Mouse (Mus musculus) midbrain, embryonic 15.5 days (tissue): Measurements from ENCODE around the gene 2610318N02Rik. TPM values are rescaled to one million over a fixed set of nuclear protein-coding genes. Genes with fewer than 3 reads are reported as not detected.

ENCODE experiments used
- ATAC-seq: fragments of 200-750 bp; cut with Nextera tagmentation; replicated peaks from 2 replicates; pipeline ENCODE4 v1.8.0; 2017; ENCODE audit warnings: moderate TSS enrichment
- H3K27ac ChIP-seq: fragments of 300-500 bp; sonication (generic); 2 replicates; pipeline ENCODE4 v1.5.1; 2015; ENCODE audit warnings: mild to moderate bottlenecking, inconsistent platforms
- H3K27me3 ChIP-seq: fragments of 300-500 bp; sonication (generic); replicated peaks from 2 replicates; pipeline ENCODE4 v1.6.1; 2015; ENCODE audit warnings: inconsistent platforms
- H3K36me3 ChIP-seq: fragments of 300-500 bp; sonication (generic); replicated peaks from 2 replicates; pipeline ENCODE4 v1.6.1; 2015; ENCODE audit warnings: inconsistent platforms
- H3K4me1 ChIP-seq: fragments of 300-500 bp; sonication (generic); 2 replicates; pipeline ENCODE4 v1.6.1; 2015; ENCODE audit warnings: inconsistent platforms
- H3K4me2 ChIP-seq: fragments of 300-500 bp; sonication (generic); 2 replicates; pipeline ENCODE4 v1.6.1; 2015; ENCODE audit warnings: inconsistent platforms, mild to moderate bottlenecking, moderate library complexity
- H3K4me3 ChIP-seq: fragments of 300-500 bp; sonication (generic); 2 replicates; pipeline ENCODE4 v1.5.1; 2015; ENCODE audit warnings: mild to moderate bottlenecking, inconsistent platforms
- H3K9ac ChIP-seq: fragments of 300-500 bp; sonication (generic); 2 replicates; pipeline ENCODE4 v1.6.1; 2015; ENCODE audit warnings: mild to moderate bottlenecking, inconsistent platforms
- H3K9me3 ChIP-seq: fragments of 300-500 bp; sonication (generic); 2 replicates; pipeline ENCODE4 v1.6.1; 2016; ENCODE audit warnings: inconsistent platforms
- WGBS: fragments of 180-500 bp; shearing (Covaris S2); methylation state at CpG from one replicate; pipeline ENCODE4 v1.1.7; 2015; ENCODE audit warnings: mixed read lengths; 5-methylcytosine and 5-hydroxymethylcytosine counted together
- microRNA counts: library from miRNA; unstranded; fragments of <30 nt; microRNA quantifications from one replicate; lab custom pipeline; 2016
- microRNA-seq: library from miRNA; unstranded; fragments of <30 nt; microRNA quantifications from one replicate; pipeline ENCODE4, GENCODE M21; 2016
- polyA plus RNA-seq: library from polyadenylated mRNA; unstranded; fragments of >200 nt; fragmentation: Nextera tagmentation; extraction: Ambion mirVana; gene quantifications from 2 replicates; pipeline ENCODE4 v1.2.1, GENCODE M21; 2015

2610318N02Rik gene
- polyA plus RNA-seq, 1 experiment from 2014 or later: 15.6 TPM

DNA sequence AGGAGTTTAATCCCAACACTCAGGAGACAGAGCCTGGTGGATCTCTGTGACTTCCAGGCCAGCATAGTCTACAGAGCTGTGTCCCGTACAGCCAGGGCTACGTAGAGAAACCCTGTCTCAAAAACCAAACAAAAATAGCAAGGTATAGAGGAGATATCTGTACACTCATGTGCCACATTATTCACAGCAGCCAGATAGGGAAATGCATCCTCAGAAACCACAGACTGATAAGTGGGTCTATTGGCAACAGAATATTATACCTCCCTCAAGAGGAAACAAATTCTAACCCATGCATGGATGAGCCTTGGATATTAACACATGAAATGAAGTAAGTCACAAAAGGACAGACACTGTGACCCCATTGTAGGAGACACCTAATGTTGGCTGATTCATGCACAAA, 57.4 kb downstream of the 2610318N02Rik start:
- Histone ChIP-seq H3K27me3 (no peaks in the 10 kb centered on the region), H3K27ac (no peak overlapping the region), H3K4me3 (no peak overlapping the region), H3K4me2 (no peak overlapping the region), H3K36me3 (no peaks in the 10 kb centered on the region), H3K4me1 (peaks cover 22% of the 10 kb centered on the region), H3K9me3 (no peaks in the 10 kb centered on the region), H3K9ac (no peak overlapping the region)
- no peak for ATAC-seq
- 92% methylated on average over 2 of the region's 2 CpGs for WGBS

MicroRNAs encoded within 50 kb of the gene (microRNA counts, 519-probe panel; counts per million panel counts)
- microRNA mmu-miR-130b (lab: Ali Mortazavi, UCI) (3,686 counts per million, percentile 84 among the panel's probes with 10 or more counts), microRNA mmu-miR-301b (lab: Ali Mortazavi, UCI) (2,981 counts per million, percentile 67 among the panel's probes with 10 or more counts)

Small RNAs within 50 kb of the gene (microRNA-seq; reads per million reads assigned to microRNA genes)
- 6,299 reads per million, percentile 93 among the genes with 10 or more reads in this experiment for gene Mir130b
- gene Mir301b: 159 reads per million, percentile 59 among the genes with 10 or more reads in this experiment

Other genes with a start within 250 kb of the 2610318N02Rik start
- gene Ppm1f, start 228.7 kb downstream of the 2610318N02Rik start, polyA plus RNA-seq: 29.6 and 30.7 TPM in 2 replicates
- gene Mapk1, start 141.8 kb downstream of the 2610318N02Rik start, polyA plus RNA-seq: 180 and 182 TPM in 2 replicates
- 167 and 172 TPM in 2 replicates for gene Ypel1, start 55.5 kb downstream of the 2610318N02Rik start, polyA plus RNA-seq
- 146 and 156 TPM in 2 replicates for gene Ppil2, start 13.9 kb downstream of the 2610318N02Rik start, polyA plus RNA-seq
- 29.8 and 32.7 TPM in 2 replicates for gene Sdf2l1, start 7.2 kb upstream of the 2610318N02Rik start, polyA plus RNA-seq
- gene Ydjc, start 19.5 kb upstream of the 2610318N02Rik start, polyA plus RNA-seq: 37.3 and 43.7 TPM in 2 replicates
- gene Ccdc116, start 22.1 kb upstream of the 2610318N02Rik start, polyA plus RNA-seq: 2.9 and 3.7 TPM in 2 replicates
- 262 and 275 TPM in 2 replicates for gene Ube2l3, start 77.5 kb upstream of the 2610318N02Rik start, polyA plus RNA-seq
- 2.6 and 3.3 TPM in 2 replicates for gene Rimbp3, start 83.4 kb upstream of the 2610318N02Rik start, polyA plus RNA-seq
- gene Hic2, start 108.4 kb upstream of the 2610318N02Rik start, polyA plus RNA-seq: 11.1 and 11.6 TPM in 2 replicates
- gene Tmem191c, start 150.9 kb upstream of the 2610318N02Rik start, polyA plus RNA-seq: 63.2 and 67.6 TPM in 2 replicates
- gene Serpind1, start 206.2 kb upstream of the 2610318N02Rik start, polyA plus RNA-seq: 5.8 and 6.0 TPM in 2 replicates